Mouse (Mus musculus) lung, postnatal 0 days (tissue): Measurements from ENCODE around the gene Pced1b. TPM values are rescaled to one million over a fixed set of nuclear protein-coding genes. Genes with fewer than 3 reads are reported as not detected.

Source experiments
- ATAC-seq: fragments of 200-750 bp; cut with Nextera tagmentation; 2 replicates; pipeline ENCODE4 v1.8.0; 2017; ENCODE audit warnings: moderate library complexity
- DNase-seq: peaks from one replicate; pipeline ENCODE4 v3.0.0-alpha.2; 2016; ENCODE audit warnings: low spot score
- H3K27ac ChIP-seq: fragments of 300-500 bp; sonication (generic); 2 replicates; pipeline ENCODE4 v1.5.1; 2014; ENCODE audit warnings: antibody characterized with exemption, mild to moderate bottlenecking, low read length, mixed read lengths
- H3K27me3 ChIP-seq: fragments of 300-500 bp; sonication (generic); replicated peaks from 2 replicates; pipeline ENCODE4 v1.6.1; 2014; ENCODE audit warnings: low read length, mixed read lengths; ENCODE audit not compliant: insufficient read depth
- H3K36me3 ChIP-seq: fragments of 300-500 bp; sonication (generic); 2 replicates; pipeline ENCODE4 v1.6.1; 2014; ENCODE audit warnings: low read length, mixed read lengths; ENCODE audit not compliant: insufficient read depth
- H3K4me1 ChIP-seq: fragments of 300-500 bp; sonication (generic); 2 replicates; pipeline ENCODE4 v1.6.1; 2014; ENCODE audit warnings: antibody characterized with exemption, low read depth, low read length, mixed read lengths; ENCODE audit not compliant: insufficient read depth
- H3K4me2 ChIP-seq: fragments of 300-500 bp; sonication (generic); replicated peaks from 2 replicates; pipeline ENCODE4 v1.6.1; 2014; ENCODE audit warnings: low read depth, mild to moderate bottlenecking, low read length, moderate library complexity, mixed read lengths
- H3K4me3 ChIP-seq: fragments of 300-500 bp; sonication (generic); 2 replicates; pipeline ENCODE4 v1.5.1; 2014; ENCODE audit warnings: low read depth, low read length
- H3K9ac ChIP-seq: fragments of 300-500 bp; sonication (generic); replicated peaks from 2 replicates; pipeline ENCODE4 v1.6.1; 2014; ENCODE audit warnings: low read depth, mild to moderate bottlenecking
- H3K9me3 ChIP-seq: fragments of 300-500 bp; sonication (generic); 2 replicates; pipeline ENCODE4 v1.6.1; 2016; ENCODE audit warnings: low read length, mixed read lengths
- CTCF ChIP-seq: IDR thresholded peaks from 2 replicates; pipeline ENCODE4 v1.5.1; 2016; ENCODE audit warnings: antibody characterized with exemption, mild to moderate bottlenecking
- EP300 ChIP-seq: IDR thresholded peaks from 2 replicates; pipeline ENCODE4 v1.6.1; 2016; ENCODE audit warnings: antibody characterized with exemption, mild to moderate bottlenecking, control low read depth
- WGBS: fragments of 180-500 bp; shearing (Covaris S2); extraction: QIAGEN DNeasy Blood & Tissue Kit; methylation state at CpG from one replicate; pipeline ENCODE4 v1.1.7; 2014; 5-methylcytosine and 5-hydroxymethylcytosine counted together
- polyA plus RNA-seq: library from polyadenylated mRNA; unstranded; fragments of >200 nt; fragmentation: Nextera tagmentation; extraction: Ambion mirVana; gene quantifications from 2 replicates; pipeline ENCODE4 v1.2.1, GENCODE M21; 2015

Gene Pced1b
- polyA plus RNA-seq, 1 experiment from 2014 or later, result 9.0 TPM

DNA sequence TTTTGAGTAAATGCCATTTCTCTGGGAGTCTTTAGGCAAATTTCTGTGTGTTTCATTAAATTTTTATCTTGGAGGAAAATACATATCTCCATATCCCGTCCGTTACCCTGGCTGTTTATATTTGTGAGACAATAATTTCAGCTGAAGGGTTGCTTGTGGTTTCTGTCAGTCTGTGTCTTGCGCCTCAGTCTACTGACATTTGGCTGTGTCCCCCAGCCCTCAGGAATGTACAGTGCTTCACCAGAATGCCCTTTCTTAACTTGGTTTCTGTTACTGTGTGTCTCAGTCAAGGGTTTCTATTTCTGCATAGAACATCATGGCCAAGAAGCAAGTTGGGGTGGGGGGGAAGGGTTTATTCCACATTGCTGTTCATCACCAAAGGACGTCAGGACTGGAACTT lies 42.3 kb downstream of the Pced1b start:
- H3K4me3 ChIP-seq, result no peak overlapping the region
- H3K4me2 ChIP-seq, result no peak overlapping the region
- no peaks in the 10 kb centered on the region for H3K4me1 ChIP-seq
- no peak overlapping the region for H3K27ac ChIP-seq
- H3K36me3 ChIP-seq, result peaks cover 5% of the 10 kb centered on the region; the same call in 1 of the 2 replicates
- no peak for TF ChIP-seq EP300
- TF ChIP-seq CTCF, result no peak
- ATAC-seq (no peak), DNase-seq (peak; percentile 21)
- H3K9me3 ChIP-seq, result no peaks in the 10 kb centered on the region
- H3K27me3 ChIP-seq, result no peaks in the 10 kb centered on the region
- H3K9ac ChIP-seq, result no peak overlapping the region
- 52% methylated on average over 4 of the region's 4 CpGs for WGBS

DNA sequence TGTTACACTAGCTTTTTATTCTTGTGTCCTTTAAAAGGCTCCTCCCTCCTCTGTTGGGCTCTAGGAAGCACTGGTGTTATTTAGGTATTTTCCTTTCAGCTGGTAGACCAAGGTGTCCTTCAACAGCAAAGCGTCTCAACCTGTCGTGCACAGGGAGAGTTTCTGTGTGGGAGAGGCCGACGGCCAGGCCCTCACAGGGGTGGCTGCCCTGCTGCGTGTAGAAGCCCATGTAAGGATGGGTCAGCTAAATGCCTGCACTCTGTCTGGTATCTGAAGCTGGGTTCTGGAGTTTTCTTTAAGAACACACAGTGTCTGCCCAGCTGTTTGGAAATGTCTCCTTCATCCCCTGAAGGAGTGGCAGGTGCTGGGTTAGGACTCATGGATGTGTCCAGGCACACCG lies 43.4 kb downstream of the Pced1b start:
- Histone ChIP-seq H3K9ac (no peak overlapping the region), H3K36me3 (peaks cover 5% of the 10 kb centered on the region; the same call in 1 of the 2 replicates), H3K27me3 (no peaks in the 10 kb centered on the region), H3K27ac (no peak overlapping the region), H3K4me3 (no peak overlapping the region), H3K4me2 (no peak overlapping the region), H3K9me3 (no peaks in the 10 kb centered on the region), H3K4me1 (no peaks in the 10 kb centered on the region)
- DNase-seq (no peak), ATAC-seq (no peak)
- 91% methylated on average over 6 of the region's 6 CpGs for WGBS
- TF ChIP-seq CTCF (no peak), EP300 (no peak)

DNA sequence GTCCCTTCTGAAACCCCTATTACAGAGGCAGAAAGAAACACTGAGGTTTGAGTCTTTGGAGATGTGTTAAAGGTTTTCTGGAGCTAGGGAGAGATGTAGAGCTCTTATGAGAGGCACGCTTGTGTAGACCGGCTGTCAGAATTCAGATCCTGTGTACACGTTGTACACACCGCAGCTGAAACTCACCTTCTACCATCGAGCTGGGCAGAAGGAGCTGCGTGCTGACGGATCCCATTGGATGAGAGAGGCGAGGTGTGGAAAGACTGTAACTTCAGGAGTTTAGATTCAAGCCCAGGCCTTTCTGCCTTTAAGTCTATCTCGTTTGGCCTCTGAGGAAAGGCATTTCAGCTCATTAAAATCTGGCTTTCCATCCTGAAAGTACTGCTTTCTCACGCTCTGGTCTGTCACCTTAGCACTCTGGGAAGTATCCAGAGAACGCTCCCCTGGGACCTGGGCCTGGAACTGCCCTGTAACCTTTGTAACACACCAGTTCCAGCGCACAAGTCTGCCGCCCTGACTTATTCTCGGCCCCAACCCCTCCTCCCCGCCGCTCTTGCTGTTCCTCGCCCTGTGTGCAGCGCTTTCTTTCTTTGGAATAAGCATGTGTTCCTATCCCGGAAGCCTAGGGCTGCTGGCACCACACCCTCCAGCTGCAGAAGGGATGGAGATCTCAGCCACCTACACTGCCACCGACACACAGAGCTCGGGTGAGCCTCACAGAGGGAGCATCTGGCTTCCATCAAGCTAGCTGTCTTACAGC lies 44.6 kb downstream of the Pced1b start:
- TF ChIP-seq EP300 (no peak), CTCF (no peak)
- Histone ChIP-seq H3K9ac (no peak overlapping the region), H3K27me3 (no peaks in the 10 kb centered on the region), H3K4me2 (no peak overlapping the region), H3K4me3 (no peak overlapping the region), H3K27ac (no peak overlapping the region), H3K9me3 (no peaks in the 10 kb centered on the region), H3K4me1 (no peaks in the 10 kb centered on the region), H3K36me3 (peaks cover 5% of the 10 kb centered on the region; the same call in 1 of the 2 replicates)
- WGBS, result 83% methylated on average over 21 of the region's 21 CpGs
- no peak for ATAC-seq
- DNase-seq, result no peak

DNA sequence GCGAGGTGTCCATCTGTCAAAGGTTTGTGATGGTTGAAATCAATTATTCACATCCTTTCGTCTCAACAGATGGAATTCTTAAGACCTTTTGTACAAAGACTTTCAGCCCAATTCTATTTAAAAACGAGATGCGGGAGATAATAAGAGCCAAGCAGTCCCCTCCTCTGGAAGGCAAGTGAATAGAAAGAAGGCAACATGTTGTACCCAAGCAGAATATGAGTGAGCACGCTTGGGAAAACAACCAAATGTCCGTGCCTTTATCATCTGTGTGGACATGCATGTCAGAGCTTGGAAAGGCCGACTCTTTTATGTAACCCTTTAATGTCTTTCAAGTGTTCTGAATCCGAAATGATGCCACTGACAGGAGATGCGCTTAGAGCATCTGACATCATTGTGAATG lies 61.0 kb downstream of the Pced1b start:
- no peaks in the 10 kb centered on the region for H3K9me3 ChIP-seq
- no peak overlapping the region for H3K4me2 ChIP-seq
- TF ChIP-seq EP300 (no peak), CTCF (no peak)
- DNase-seq (no peak), ATAC-seq (no peak)
- H3K4me3 ChIP-seq, result no peak overlapping the region
- H3K4me1 ChIP-seq, result no peaks in the 10 kb centered on the region
- no peaks in the 10 kb centered on the region for H3K36me3 ChIP-seq
- no peak overlapping the region for H3K9ac ChIP-seq
- no peak overlapping the region for H3K27ac ChIP-seq
- H3K27me3 ChIP-seq, result no peaks in the 10 kb centered on the region
- WGBS, result 71% methylated on average over 9 of the region's 9 CpGs

DNA sequence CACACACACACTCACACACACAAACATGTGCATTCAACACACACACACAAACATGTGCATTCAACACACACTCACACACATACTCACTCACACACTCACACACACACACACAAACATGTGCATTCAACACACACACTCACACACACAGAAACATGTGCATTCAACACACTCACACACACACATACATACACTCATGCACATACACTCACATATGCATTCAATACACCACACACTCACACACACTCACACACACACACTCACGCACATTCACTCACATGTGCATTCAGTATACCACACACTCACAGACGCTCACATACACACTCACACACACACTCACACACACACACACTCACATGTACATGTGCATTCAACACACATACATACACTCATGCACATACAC lies 62.6 kb downstream of the Pced1b start:
- Histone ChIP-seq H3K9me3 (no peaks in the 10 kb centered on the region), H3K27ac (no peak overlapping the region), H3K4me1 (no peaks in the 10 kb centered on the region), H3K9ac (no peak overlapping the region), H3K4me2 (no peak overlapping the region), H3K4me3 (no peak overlapping the region), H3K36me3 (no peaks in the 10 kb centered on the region), H3K27me3 (no peaks in the 10 kb centered on the region)
- no peak for TF ChIP-seq EP300
- WGBS, result 92% methylated on average over 2 of the region's 2 CpGs
- DNase-seq, result no peak
- ATAC-seq, result no peak

DNA sequence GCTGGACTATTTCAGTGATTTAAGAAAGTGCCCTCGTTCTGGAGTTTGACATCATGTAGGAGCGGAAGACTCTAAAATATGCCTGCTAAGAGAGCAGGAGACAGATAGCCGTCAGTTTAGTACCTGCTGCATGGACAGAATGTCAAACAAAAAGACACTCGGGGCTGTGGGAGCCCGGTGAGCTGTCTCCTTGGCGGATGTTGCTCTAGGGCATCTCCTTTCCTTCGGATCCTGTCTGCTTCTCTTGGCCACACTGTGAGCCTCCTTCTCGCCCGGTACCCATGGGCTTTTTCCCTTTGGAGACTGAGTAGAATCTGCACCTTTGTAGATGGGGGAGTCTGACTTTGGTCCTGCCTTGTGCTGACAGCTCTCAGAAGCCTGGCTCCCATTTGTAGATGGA lies 63.3 kb downstream of the Pced1b start:
- ATAC-seq, result no peak

DNA sequence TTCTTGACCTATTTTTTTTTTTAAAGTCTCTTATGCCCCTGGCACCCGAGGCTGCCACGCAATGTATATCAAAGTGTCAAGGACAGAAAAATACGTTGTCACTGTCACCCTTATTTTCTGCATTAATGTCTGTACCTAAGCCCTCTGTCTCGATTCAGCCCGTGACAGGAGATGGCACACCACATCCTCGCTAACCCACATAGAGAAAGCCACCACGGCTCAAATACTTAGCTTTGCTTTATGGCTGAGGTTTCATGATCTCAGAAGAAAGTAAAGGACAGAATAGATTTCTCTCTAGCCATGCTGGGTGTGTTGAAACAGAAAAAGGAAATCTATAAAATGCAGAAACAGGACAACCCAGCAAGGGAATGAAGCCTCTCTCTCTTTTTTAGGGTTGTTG lies 64.3 kb downstream of the Pced1b start:
- H3K27me3 ChIP-seq, result no peaks in the 10 kb centered on the region
- H3K9ac ChIP-seq, result no peak overlapping the region
- TF ChIP-seq EP300, result no peak
- TF ChIP-seq CTCF, result no peak
- H3K36me3 ChIP-seq, result no peaks in the 10 kb centered on the region
- H3K27ac ChIP-seq, result no peak overlapping the region
- H3K9me3 ChIP-seq, result no peaks in the 10 kb centered on the region
- no peaks in the 10 kb centered on the region for H3K4me1 ChIP-seq
- WGBS, result 68% methylated on average over 7 of the region's 7 CpGs
- DNase-seq (no peak), ATAC-seq (no peak)
- H3K4me3 ChIP-seq, result no peak overlapping the region
- H3K4me2 ChIP-seq, result no peak overlapping the region

More for the DNA sequence above, 63.3 kb downstream of the Pced1b start:
- TF ChIP-seq CTCF (no peak), EP300 (no peak)
- H3K4me3 ChIP-seq, result no peak overlapping the region
- no peak overlapping the region for H3K27ac ChIP-seq
- H3K27me3 ChIP-seq, result no peaks in the 10 kb centered on the region
- H3K9ac ChIP-seq, result no peak overlapping the region
- WGBS, result 74% methylated on average over 9 of the region's 9 CpGs
- no peak for DNase-seq
- no peaks in the 10 kb centered on the region for H3K4me1 ChIP-seq
- no peaks in the 10 kb centered on the region for H3K36me3 ChIP-seq
- no peak overlapping the region for H3K4me2 ChIP-seq
- H3K9me3 ChIP-seq, result no peaks in the 10 kb centered on the region
